Mouse (Mus musculus): Measurements from ENCODE around the gene Sap18.
A peak's percentile ranks its signal among the peaks of the same experiment; 100 is the strongest.

DNA sequence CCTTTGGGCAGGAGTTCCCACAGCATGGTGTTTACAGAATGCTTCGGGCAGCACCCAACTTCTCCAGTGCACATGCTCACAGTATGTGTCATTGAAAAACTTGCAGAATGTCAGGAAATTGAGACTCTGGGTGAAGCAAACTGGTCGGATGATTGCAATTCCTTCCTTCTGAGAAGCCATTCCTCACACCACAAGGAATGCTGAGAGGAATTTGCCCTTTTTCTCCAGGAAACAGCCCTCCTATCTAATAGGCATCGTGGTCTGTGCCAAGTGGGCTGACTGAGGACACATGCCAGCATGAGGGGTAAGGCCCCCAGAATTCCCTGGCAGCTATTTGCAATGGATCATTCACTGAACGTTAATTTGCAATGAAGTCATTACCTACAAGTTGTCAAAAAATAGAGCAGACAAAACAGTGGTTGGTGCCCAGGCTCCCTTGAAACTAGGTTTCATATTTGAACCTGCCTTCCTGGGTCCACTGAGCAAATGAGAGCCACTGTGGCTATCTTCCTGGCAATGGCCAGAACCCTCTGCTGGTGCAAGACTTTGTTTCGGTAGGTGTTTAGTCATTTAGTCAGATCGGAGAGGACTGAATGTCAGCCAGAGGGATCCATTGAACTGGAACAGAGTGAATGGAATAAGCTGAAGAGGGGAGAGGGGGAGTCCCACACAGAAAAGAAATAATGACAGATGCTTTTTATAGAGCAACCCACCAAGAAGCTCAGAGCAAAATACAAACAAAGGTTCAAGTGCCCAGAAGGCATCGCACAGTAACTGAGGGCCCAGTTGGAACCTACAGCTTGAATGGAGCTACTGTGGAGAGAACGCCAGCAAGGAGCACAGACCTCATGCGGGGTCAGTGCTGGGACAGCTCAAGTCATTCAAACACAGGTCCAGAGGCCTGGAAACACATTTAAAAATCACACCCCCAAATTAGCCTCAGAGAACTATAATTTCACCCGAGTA, 37.2 kb upstream of the Sap18 start:
- TF ChIP-seq CTCF (IDR thresholded peaks at IDR 0.05; ENCODE audit: control insufficient read depth, insufficient read depth, insufficient read length) (no peak), MAX (IDR thresholded peaks at IDR 0.05) (peak; percentile 95), USF1 (IDR thresholded peaks at IDR 0.05; ENCODE audit: low read depth) (no peak), CEBPB (IDR thresholded peaks at IDR 0.05; ENCODE audit: low read depth) (peak; percentile 72), MYOD1 (IDR thresholded peaks at IDR 0.05; ENCODE audit: control insufficient read depth, insufficient read length, low read depth) (no peak), FOSL1 (IDR thresholded peaks at IDR 0.05; ENCODE audit: insufficient read depth, low read length, poor library complexity, severe bottlenecking) (no peak), MYOG (IDR thresholded peaks at IDR 0.05; ENCODE audit: control insufficient read depth, extremely low read depth, insufficient read length) (no peak)

Data from C2C12 (cell line).